Mouse (Mus musculus) forebrain, embryonic 11.5 days (tissue): ENCODE data around the gene Hsd17b1. TPM values are rescaled to one million over a fixed set of nuclear protein-coding genes. Genes with fewer than 3 reads are reported as not detected.

Experiments used
- ATAC-seq: fragments of 200-750 bp; cut with Nextera tagmentation; replicated peaks from 2 replicates; pipeline ENCODE4 v1.8.0; 2017; ENCODE audit warnings: moderate TSS enrichment; ENCODE audit not compliant: low FRiP score
- DNase-seq: peaks from one replicate; pipeline ENCODE4 v3.0.0-alpha.2; 2017; ENCODE audit warnings: low spot score
- H3K27ac ChIP-seq: fragments of 300-500 bp; sonication (generic); 2 replicates; pipeline ENCODE4 v1.5.1; 2014; ENCODE audit warnings: low read depth, low read length
- H3K27me3 ChIP-seq: fragments of 300-500 bp; sonication (generic); 2 replicates; pipeline ENCODE4 v1.6.1; 2014; ENCODE audit warnings: mild to moderate bottlenecking, low read length, mixed read lengths; ENCODE audit not compliant: control insufficient read depth, insufficient read depth
- H3K36me3 ChIP-seq: fragments of 300-500 bp; sonication (generic); 2 replicates; pipeline ENCODE4 v1.6.1; 2014; ENCODE audit warnings: mild to moderate bottlenecking, low read length, moderate library complexity, mixed read lengths; ENCODE audit not compliant: control insufficient read depth, insufficient read depth
- H3K4me1 ChIP-seq: fragments of 300-500 bp; sonication (generic); replicated peaks from 2 replicates; pipeline ENCODE4 v1.6.1; 2014; ENCODE audit warnings: low read length, mixed read lengths; ENCODE audit not compliant: control insufficient read depth, insufficient read depth
- H3K4me2 ChIP-seq: fragments of 300-500 bp; sonication (generic); 2 replicates; pipeline ENCODE4 v1.6.1; 2014; ENCODE audit warnings: low read depth, mild to moderate bottlenecking, low read length, moderate library complexity, mixed read lengths; ENCODE audit not compliant: severe bottlenecking
- H3K4me3 ChIP-seq: fragments of 300-500 bp; sonication (generic); 2 replicates; pipeline ENCODE4 v1.5.1; 2014; ENCODE audit warnings: low read depth, low read length
- H3K9ac ChIP-seq: fragments of 300-500 bp; sonication (generic); 2 replicates; pipeline ENCODE4 v1.6.1; 2014; ENCODE audit warnings: low read length
- H3K9me3 ChIP-seq: fragments of 300-500 bp; sonication (generic); 2 replicates; pipeline ENCODE4 v1.6.1; 2016; ENCODE audit warnings: low read length, mixed read lengths; ENCODE audit not compliant: control insufficient read depth
- WGBS: fragments of 180-500 bp; shearing (Covaris S2); extraction: QIAGEN DNeasy Blood & Tissue Kit; methylation state at CpG from one replicate; pipeline ENCODE4 v1.1.7; 2014; 5-methylcytosine and 5-hydroxymethylcytosine counted together
- polyA plus RNA-seq: library from polyadenylated mRNA; unstranded; fragments of >200 nt; fragmentation: Nextera tagmentation; extraction: Ambion mirVana; gene quantifications from 2 replicates; pipeline ENCODE4 v1.2.1, GENCODE M21; 2014

Gene Hsd17b1
- polyA plus RNA-seq, 1 experiment from 2014 or later, result 0.19 TPM

- no peak for ATAC-seq
- Histone ChIP-seq H3K27me3 (no peaks in the 10 kb centered on the region), H3K36me3 (no peaks in the 10 kb centered on the region; the same call in 1 of the 2 replicates), H3K4me3 (no peak overlapping the region), H3K4me2 (no peak overlapping the region), H3K9ac (no peak overlapping the region), H3K27ac (no peak overlapping the region), H3K9me3 (no peaks in the 10 kb centered on the region), H3K4me1 (no peaks in the 10 kb centered on the region)
- 85% methylated on average over 10 of the region's 10 CpGs for whole genome bisulfite sequencing
- no peak for DNase-seq
These were observed 40.4 kb upstream of the Hsd17b1 start for GRCm38 (mm10) chr11:101037795-101038194.

- H3K27ac ChIP-seq, result no peak overlapping the region
- no peak overlapping the region for H3K9ac ChIP-seq
- no peak overlapping the region for H3K4me2 ChIP-seq
- no peaks in the 10 kb centered on the region for H3K9me3 ChIP-seq
- no peak for DNase-seq
- 90% methylated on average over 4 of the region's 4 CpGs for WGBS
- H3K36me3 ChIP-seq, result no peaks in the 10 kb centered on the region; the same call in 1 of the 2 replicates
- no peaks in the 10 kb centered on the region for H3K27me3 ChIP-seq
- no peak overlapping the region for H3K4me3 ChIP-seq
- no peaks in the 10 kb centered on the region for H3K4me1 ChIP-seq
- ATAC-seq, result no peak
These were observed 32.4 kb upstream of the Hsd17b1 start for GRCm38 (mm10) chr11:101045826-101046225.

- WGBS, result 70% methylated on average over 9 of the region's 9 CpGs
These were observed 31.8 kb upstream of the Hsd17b1 start for GRCm38 (mm10) chr11:101046440-101046839.

GRCm38 (mm10) chr11:101047502-101047901 is 30.7 kb upstream of the Hsd17b1 start:
- DNase-seq (no peak), ATAC-seq (no peak)
- 93% methylated on average over 3 of the region's 3 CpGs for WGBS
- H3K9ac ChIP-seq, result no peak overlapping the region
- no peaks in the 10 kb centered on the region for H3K9me3 ChIP-seq
- H3K36me3 ChIP-seq, result no peaks in the 10 kb centered on the region; the same call in 1 of the 2 replicates
- no peaks in the 10 kb centered on the region for H3K4me1 ChIP-seq
- H3K27me3 ChIP-seq, result no peaks in the 10 kb centered on the region
- no peak overlapping the region for H3K4me2 ChIP-seq
- no peak overlapping the region for H3K27ac ChIP-seq
- H3K4me3 ChIP-seq, result no peak overlapping the region

More at GRCm38 (mm10) chr11:101046440-101046839, 31.8 kb upstream of the Hsd17b1 start:
- no peak for ATAC-seq
- no peak overlapping the region for H3K27ac ChIP-seq
- no peaks in the 10 kb centered on the region; the same call in 1 of the 2 replicates for H3K36me3 ChIP-seq
- no peaks in the 10 kb centered on the region for H3K9me3 ChIP-seq
- no peak overlapping the region for H3K4me3 ChIP-seq
- no peak for DNase-seq
- no peaks in the 10 kb centered on the region for H3K4me1 ChIP-seq
- no peak overlapping the region for H3K4me2 ChIP-seq
- no peak overlapping the region for H3K9ac ChIP-seq
- no peaks in the 10 kb centered on the region for H3K27me3 ChIP-seq

GRCm38 (mm10) chr11:101050359-101050758 is 27.9 kb upstream of the Hsd17b1 start:
- Histone ChIP-seq H3K4me1 (no peaks in the 10 kb centered on the region), H3K4me2 (no peak overlapping the region), H3K27ac (no peak overlapping the region), H3K36me3 (no peaks in the 10 kb centered on the region; the same call in 1 of the 2 replicates), H3K4me3 (no peak overlapping the region), H3K27me3 (no peaks in the 10 kb centered on the region), H3K9me3 (no peaks in the 10 kb centered on the region), H3K9ac (no peak overlapping the region)
- WGBS, result 86% methylated on average over 9 of the region's 9 CpGs
- ATAC-seq, result no peak
- DNase-seq, result no peak

- Histone ChIP-seq H3K27ac (no peak overlapping the region), H3K9ac (no peak overlapping the region), H3K36me3 (no peaks in the 10 kb centered on the region; the same call in 1 of the 2 replicates), H3K9me3 (no peaks in the 10 kb centered on the region), H3K4me1 (no peaks in the 10 kb centered on the region), H3K4me2 (no peak overlapping the region), H3K27me3 (no peaks in the 10 kb centered on the region), H3K4me3 (no peak overlapping the region)
- WGBS, result 90% methylated on average over 6 of the region's 6 CpGs
- no peak for ATAC-seq
- DNase-seq, result no peak
These were observed 27.1 kb upstream of the Hsd17b1 start for GRCm38 (mm10) chr11:101051051-101051493.

GRCm38 (mm10) chr11:101051617-101052016 is 26.6 kb upstream of the Hsd17b1 start:
- Histone ChIP-seq H3K27me3 (no peaks in the 10 kb centered on the region), H3K27ac (no peak overlapping the region), H3K9ac (no peak overlapping the region), H3K9me3 (no peaks in the 10 kb centered on the region), H3K36me3 (no peaks in the 10 kb centered on the region; the same call in 1 of the 2 replicates), H3K4me3 (no peak overlapping the region), H3K4me1 (no peaks in the 10 kb centered on the region), H3K4me2 (no peak overlapping the region)
- DNase-seq (no peak), ATAC-seq (no peak)
- 86% methylated on average over 8 of the region's 8 CpGs for WGBS

GRCm38 (mm10) chr11:101052751-101053473 is 25.3 kb upstream of the Hsd17b1 start:
- ATAC-seq (no peak), DNase-seq (no peak)
- Histone ChIP-seq H3K4me1 (no peaks in the 10 kb centered on the region), H3K9ac (no peak overlapping the region), H3K27ac (no peak overlapping the region), H3K36me3 (no peaks in the 10 kb centered on the region; the same call in 1 of the 2 replicates), H3K4me2 (no peak overlapping the region), H3K27me3 (no peaks in the 10 kb centered on the region), H3K4me3 (no peak overlapping the region), H3K9me3 (no peaks in the 10 kb centered on the region)
- WGBS, result 93% methylated on average over 10 of the region's 10 CpGs

GRCm38 (mm10) chr11:101053974-101054373 is 24.2 kb upstream of the Hsd17b1 start:
- H3K27me3 ChIP-seq, result no peaks in the 10 kb centered on the region
- no peaks in the 10 kb centered on the region for H3K36me3 ChIP-seq
- no peak overlapping the region for H3K9ac ChIP-seq
- WGBS, result 94% methylated on average over 1 of the region's 1 CpGs
- H3K27ac ChIP-seq, result no peak overlapping the region
- ATAC-seq, result no peak
- no peaks in the 10 kb centered on the region for H3K9me3 ChIP-seq
- no peak overlapping the region for H3K4me3 ChIP-seq
- H3K4me1 ChIP-seq, result no peaks in the 10 kb centered on the region
- no peak overlapping the region for H3K4me2 ChIP-seq
- DNase-seq, result no peak
